Mouse (Mus musculus): ENCODE data around the gene Rufy4.

The Rufy4 gene

GRCm38 (mm10) chr1:74105660-74106059 lies 19.7 kb upstream of the Rufy4 start:
- peak; percentile 62 to 76 for DNase-seq (ENCODE audit: low spot score in 2 of 2)

- no peak for DNase-seq (ENCODE audit: low spot score in 2 of 2)
Measured at GRCm38 (mm10) chr1:74106214-74106613, 19.1 kb upstream of the Rufy4 start.

GRCm38 (mm10) chr1:74107931-74108618 lies 17.3 kb upstream of the Rufy4 start:
- DNase-seq (ENCODE audit: low spot score in 2 of 2) = no peak

- DNase-seq (ENCODE audit: low spot score in 2 of 2) = no peak
Measured at GRCm38 (mm10) chr1:74109670-74110069, 15.7 kb upstream of the Rufy4 start.

GRCm38 (mm10) chr1:74110932-74111695 lies 14.2 kb upstream of the Rufy4 start:
- no peak for DNase-seq (ENCODE audit: low spot score in 2 of 2)

- DNase-seq (ENCODE audit: low spot score in 2 of 2) = no peak
Measured at GRCm38 (mm10) chr1:74111696-74112030, 13.7 kb upstream of the Rufy4 start.

- DNase-seq (ENCODE audit: low spot score in 2 of 2) = peak in 1 of 2 experiments; percentile 49
Measured at GRCm38 (mm10) chr1:74113071-74113470, 12.3 kb upstream of the Rufy4 start.

GRCm38 (mm10) chr1:74117876-74118275 lies 7.5 kb upstream of the Rufy4 start:
- DNase-seq (ENCODE audit: low spot score in 2 of 2) = no peak

- peak; percentile 56 to 65 for DNase-seq (ENCODE audit: low spot score in 2 of 2)
Measured at GRCm38 (mm10) chr1:74119115-74119514, 6.2 kb upstream of the Rufy4 start.

GRCm38 (mm10) chr1:74121138-74121537 lies 4.2 kb upstream of the Rufy4 start:
- no peak for DNase-seq (ENCODE audit: low spot score in 2 of 2)

GRCm38 (mm10) chr1:74121821-74122576 lies 3.3 kb upstream of the Rufy4 start:
- peak in 1 of 2 experiments; percentile 55 for DNase-seq (ENCODE audit: low spot score in 2 of 2)

- DNase-seq (ENCODE audit: low spot score in 2 of 2) = no peak
Measured at GRCm38 (mm10) chr1:74123215-74123614, 2.1 kb upstream of the Rufy4 start.

- DNase-seq (ENCODE audit: low spot score in 2 of 2) = peak in 1 of 2 experiments; percentile 30
Measured at GRCm38 (mm10) chr1:74124021-74124981, 1.0 kb upstream of the Rufy4 start, which contains the start of gene Tns1. Gene Tns1, minus strand, starts transcription at chr1:74124449.

GRCm38 (mm10) chr1:74130883-74131659 lies 5.7 kb downstream of the Rufy4 start:
- no peak for DNase-seq (ENCODE audit: low spot score in 2 of 2)

GRCm38 (mm10) chr1:74132011-74132410 lies 6.7 kb downstream of the Rufy4 start:
- no peak for DNase-seq (ENCODE audit: low spot score in 2 of 2)

GRCm38 (mm10) chr1:74133954-74134353 lies 8.6 kb downstream of the Rufy4 start:
- peak in 1 of 2 experiments; percentile 48 for DNase-seq (ENCODE audit: low spot score in 2 of 2)

GRCm38 (mm10) chr1:74135326-74135950 lies 10.1 kb downstream of the Rufy4 start:
- DNase-seq (ENCODE audit: low spot score in 2 of 2) = no peak

- DNase-seq (ENCODE audit: low spot score in 2 of 2) = no peak
Measured at GRCm38 (mm10) chr1:74139415-74139814, 14.1 kb downstream of the Rufy4 start.

GRCm38 (mm10) chr1:74141781-74142180 lies 16.4 kb downstream of the Rufy4 start:
- no peak for DNase-seq (ENCODE audit: low spot score in 2 of 2)
